26 mouse cellular contexts compared by ENCODE assay signal in the genomic region with DNA sequence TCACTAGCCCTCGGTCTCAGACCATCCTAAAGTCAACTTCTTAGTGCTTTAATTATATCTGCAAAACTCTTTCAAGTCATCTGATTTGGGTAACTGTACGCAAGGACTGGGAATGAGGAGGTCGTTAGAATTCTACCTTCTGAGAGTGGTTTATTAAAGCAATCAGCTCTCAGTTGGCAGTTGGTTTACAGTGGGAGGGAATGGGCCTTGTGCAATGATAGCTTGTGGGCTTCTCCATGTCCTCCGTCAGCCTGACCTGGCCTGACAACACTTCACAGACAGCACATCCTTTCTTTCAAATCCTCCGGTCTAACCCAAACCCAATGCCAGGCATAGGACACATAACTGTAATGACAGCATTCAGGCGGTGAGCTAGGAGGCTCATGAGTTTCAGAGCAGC.
"Had no signal": no experiment of that assay in that cellular context is flagged by ENCODE, and none has a peak within 500 bp of the region (broad histone marks: within the 10 kb centered on the region; RNA-seq: fewer than 3 reads in every experiment).

No protein-coding gene starts in this region.

- H3K4me2 ChIP-seq: heart, embryonic 11.5 days; heart, embryonic 13.5 days; heart, embryonic 15.5 days; hindbrain, embryonic 13.5 days; hindbrain, embryonic 15.5 days; kidney, embryonic 15.5 days; limb, embryonic 13.5 days; limb, embryonic 15.5 days; liver, embryonic 12.5 days had no signal

- DNase-seq: gastrocnemius, adult 2 months; gastrocnemius, postnatal 10 days; gastrocnemius, postnatal 25 days; heart, adult 2 months; heart, postnatal 14 days; heart, postnatal 36 days; kidney, adult 11 months; kidney, adult 2 months; kidney, adult 9 months; kidney, postnatal 14 days; kidney, postnatal 36 days; layer of hippocampus, adult 9-11 months; layer of hippocampus, postnatal 36 days; left cerebral cortex, postnatal 4 days had no signal

- H3K9ac ChIP-seq: heart, embryonic 13.5 days; heart, embryonic 15.5 days; hindbrain, embryonic 13.5 days; hindbrain, embryonic 15.5 days; kidney, embryonic 15.5 days; limb, embryonic 13.5 days; limb, embryonic 15.5 days; liver, embryonic 12.5 days had no signal

- ATAC-seq: hindbrain, postnatal 0 days; intestine, embryonic 16.5 days; liver, embryonic 12.5 days had no signal

- H3K27ac ChIP-seq: gastrocnemius, adult 2 months; heart, adult 2 months; heart, embryonic 13.5 days; heart, embryonic 15.5 days; hindbrain, embryonic 13.5 days; hindbrain, embryonic 15.5 days; hindbrain, postnatal 0 days; kidney, embryonic 15.5 days; kidney, postnatal 0 days; limb, embryonic 13.5 days; limb, embryonic 15.5 days; liver, embryonic 12.5 days had no signal

- H3K4me1 ChIP-seq: heart, embryonic 13.5 days; heart, embryonic 15.5 days; hindbrain, embryonic 13.5 days; hindbrain, embryonic 15.5 days; kidney, embryonic 15.5 days; limb, embryonic 13.5 days; limb, embryonic 15.5 days; liver, embryonic 12.5 days had no signal

- H3K36me3 ChIP-seq: heart, embryonic 13.5 days; heart, embryonic 15.5 days; hindbrain, embryonic 13.5 days; hindbrain, embryonic 15.5 days; kidney, embryonic 15.5 days; limb, embryonic 13.5 days; limb, embryonic 15.5 days; liver, embryonic 12.5 days had no signal

- H3K27me3 ChIP-seq: heart, embryonic 13.5 days; heart, embryonic 15.5 days; hindbrain, embryonic 13.5 days; hindbrain, embryonic 15.5 days; kidney, embryonic 15.5 days; limb, embryonic 13.5 days; limb, embryonic 15.5 days; liver, embryonic 12.5 days had no signal

- H3K9me3 ChIP-seq: heart, embryonic 13.5 days; heart, embryonic 15.5 days; hindbrain, embryonic 13.5 days; hindbrain, embryonic 15.5 days; kidney, embryonic 15.5 days; limb, embryonic 13.5 days; limb, embryonic 15.5 days; liver, embryonic 12.5 days had no signal

- H3K4me3 ChIP-seq: gastrocnemius, adult 2 months; heart, adult 2 months; heart, embryonic 13.5 days; heart, embryonic 15.5 days; hindbrain, embryonic 13.5 days; hindbrain, embryonic 15.5 days; kidney, embryonic 15.5 days; limb, embryonic 13.5 days; limb, embryonic 15.5 days; liver, embryonic 12.5 days had no signal
